Mouse (Mus musculus) G1E (cell line): ENCODE data around the gene Mospd3. TPM values are rescaled to one million over a fixed set of nuclear protein-coding genes. Genes with fewer than 3 reads are reported as not detected.
A peak's percentile ranks its signal among the peaks of the same experiment; 100 is the strongest.

Source experiments
- ATAC-seq: 2 replicates; pipeline ENCODE4 v1.8.0; 2016; ENCODE audit warnings: mild to moderate bottlenecking; ENCODE audit not compliant: insufficient number of reproducible peaks, poor library complexity, low FRiP score, severe bottlenecking; ENCODE audit errors: extremely low read depth
- DNase-seq: peaks from one replicate; pipeline ENCODE4 v3.0.0; 2012; ENCODE audit warnings: low spot score
- H3K27me3 ChIP-seq: 2 replicates; pipeline ENCODE4 v1.6.1; 2012; ENCODE audit warnings: mild to moderate bottlenecking, low read length, inconsistent platforms; ENCODE audit not compliant: insufficient read depth
- H3K36me3 ChIP-seq: replicated peaks from 2 replicates; pipeline ENCODE3; 2012; ENCODE audit warnings: mild to moderate bottlenecking, inconsistent platforms
- H3K4me1 ChIP-seq: 2 replicates; pipeline ENCODE4 v1.6.1; 2012; ENCODE audit warnings: low read depth, low read length, inconsistent platforms, mixed read lengths; ENCODE audit not compliant: insufficient read depth
- H3K4me3 ChIP-seq: 2 replicates; pipeline ENCODE4 v1.5.1; 2012; ENCODE audit warnings: low read depth, mild to moderate bottlenecking, inconsistent platforms, low read length, moderate library complexity, mixed read lengths
- H3K9me3 ChIP-seq: replicated peaks from 2 replicates; pipeline ENCODE4 v1.6.1; 2012; ENCODE audit warnings: inconsistent platforms
- CTCF ChIP-seq: IDR thresholded peaks from 2 replicates; pipeline ENCODE4 v1.5.1; 2012; ENCODE audit warnings: low read depth, low read length, inconsistent platforms, mixed read lengths
- GATA1 ChIP-seq: IDR thresholded peaks from 2 replicates; pipeline ENCODE4 v1.6.1; 2012; ENCODE audit warnings: borderline replicate concordance, low read length, inconsistent platforms, mixed read lengths
- GATA2 ChIP-seq: IDR thresholded peaks from 2 replicates; pipeline ENCODE4 v1.6.1; 2012; ENCODE audit warnings: low read depth, low read length, inconsistent platforms, borderline replicate concordance
- POLR2AphosphoS5 ChIP-seq: IDR thresholded peaks from 2 replicates; pipeline ENCODE4 v1.6.1; 2012; ENCODE audit warnings: low read depth, low read length, inconsistent platforms; ENCODE audit not compliant: insufficient replicate concordance
- TAL1 ChIP-seq: conservative IDR thresholded peaks from 2 replicates; pipeline ENCODE4 v1.6.1; 2012; ENCODE audit warnings: low read depth, low read length, inconsistent platforms, mixed read lengths
- polyA plus RNA-seq: library from polyadenylated mRNA; stranded (reverse); fragments of >175 nt; gene quantifications from 2 replicates; pipeline ENCODE4 v1.2.3, GENCODE M21; 2012
- total RNA-seq, 2 experiments: library from RNA; stranded (forward) in 1 of 2; stranded (reverse) in 1 of 2; fragments of 200-1000 nt in 1 of 2; fragments of >200 nt in 1 of 2; fragmentation: Nextera tagmentation in 1 of 2; gene quantifications; 2 replicates each; pipeline ENCODE4 v1.2.3; 2014 to 2017

The Mospd3 gene
- total RNA-seq (2014; fragmentation: Nextera tagmentation) (58.9 and 61.2 TPM in 2 replicates), total RNA-seq (2017) (3.8 and 5.4 TPM in 2 replicates), polyA plus RNA-seq (316 and 504 TPM in 2 replicates)

GRCm38 (mm10) chr5:137600619-137601364 lies at the start of gene Mospd3:
TSS of gene Mospd3 (minus strand) at chr5:137601058.
- Histone ChIP-seq H3K9me3 (no peaks in the 10 kb centered on the region), H3K27me3 (no peaks in the 10 kb centered on the region), H3K4me3 (peak within 1 kb of the TSS; percentile 76), H3K4me1 (peaks cover 67% of the 10 kb centered on the region), H3K36me3 (peaks cover 40% of the 10 kb centered on the region)
- ATAC-seq (peak; percentile 92), DNase-seq (peak; percentile 95)
- TF ChIP-seq CTCF = no peak
- no peak for TF ChIP-seq GATA2
- TF ChIP-seq GATA1 = no peak
- TF ChIP-seq POLR2AphosphoS5 = no peak
- no peak for TF ChIP-seq TAL1

- no peak for TF ChIP-seq TAL1
- no peak for TF ChIP-seq CTCF
- no peak for TF ChIP-seq POLR2AphosphoS5
- TF ChIP-seq GATA1 = no peak
- peak overlapping the region; percentile 53; the same call in 1 of the 2 replicates for H3K4me3 ChIP-seq
- peaks cover 84% of the 10 kb centered on the region for H3K4me1 ChIP-seq
- H3K27me3 ChIP-seq = peaks cover 3% of the 10 kb centered on the region; the same call in 1 of the 2 replicates
- ATAC-seq = peak; percentile 55; the same call in 1 of the 2 replicates
- peaks cover 4% of the 10 kb centered on the region; the same call in 1 of the 2 replicates for H3K9me3 ChIP-seq
- DNase-seq = peak; percentile 66
- H3K36me3 ChIP-seq = peaks cover 43% of the 10 kb centered on the region
Observed at GRCm38 (mm10) chr5:137649669-137650571, 49.1 kb upstream of the Mospd3 start.

GRCm38 (mm10) chr5:137649251-137649650 lies 48.4 kb upstream of the Mospd3 start:
- H3K4me1 ChIP-seq = peaks cover 85% of the 10 kb centered on the region
- H3K27me3 ChIP-seq = peaks cover 3% of the 10 kb centered on the region; the same call in 1 of the 2 replicates
- no peak for DNase-seq
- peaks cover 4% of the 10 kb centered on the region; the same call in 1 of the 2 replicates for H3K9me3 ChIP-seq
- ATAC-seq = no peak
- no peak for TF ChIP-seq GATA1
- TF ChIP-seq GATA2 = no peak
- no peak for TF ChIP-seq CTCF
- no peak for TF ChIP-seq TAL1
- no peak for TF ChIP-seq POLR2AphosphoS5
- H3K4me3 ChIP-seq = no peak overlapping the region
- H3K36me3 ChIP-seq = peaks cover 36% of the 10 kb centered on the region

GRCm38 (mm10) chr5:137647827-137648601 lies 47.2 kb upstream of the Mospd3 start:
- Histone ChIP-seq H3K4me1 (peaks cover 76% of the 10 kb centered on the region), H3K36me3 (peaks cover 30% of the 10 kb centered on the region), H3K27me3 (peaks cover 3% of the 10 kb centered on the region; the same call in 1 of the 2 replicates), H3K9me3 (peaks cover 4% of the 10 kb centered on the region; the same call in 1 of the 2 replicates), H3K4me3 (peak overlapping the region; percentile 11; the same call in 1 of the 2 replicates)
- ATAC-seq (no peak), DNase-seq (no peak)
- TF ChIP-seq CTCF (no peak), GATA2 (no peak), POLR2AphosphoS5 (no peak), TAL1 (peak; percentile 29; the same call in 1 of the 2 replicates), GATA1 (no peak)

- Histone ChIP-seq H3K9me3 (peaks cover 4% of the 10 kb centered on the region; the same call in 1 of the 2 replicates), H3K4me3 (peak within 1 kb of the TSS; percentile 17; the same call in 1 of the 2 replicates), H3K4me1 (peaks cover 83% of the 10 kb centered on the region), H3K27me3 (peaks cover 3% of the 10 kb centered on the region; the same call in 1 of the 2 replicates), H3K36me3 (peaks cover 32% of the 10 kb centered on the region)
- ATAC-seq (peak; percentile 23; the same call in 1 of the 2 replicates), DNase-seq (peak; percentile 61)
- no peak for TF ChIP-seq TAL1
- no peak for TF ChIP-seq GATA1
- TF ChIP-seq GATA2 = no peak
- no peak for TF ChIP-seq POLR2AphosphoS5
- no peak for TF ChIP-seq CTCF
Observed at GRCm38 (mm10) chr5:137645652-137646091, 44.8 kb upstream of the Mospd3 start, which contains the start of gene Irs3. TSS of gene Irs3 (minus strand) at chr5:137645714.
